Mouse (Mus musculus) CH12.LX (cell line): ENCODE measurements around the gene Tmbim4.

Experiments
- CTCF ChIP-seq, 2 experiments: IDR thresholded peaks in 1 of 2; conservative IDR thresholded peaks in 1 of 2; 2 replicates each; pipeline ENCODE4 v1.5.1; 2011 to 2012; ENCODE audit warnings: low read depth in 2 of 2, low read length in 2 of 2, improper control_type of control experiment in 1 of 2, inconsistent platforms in 1 of 2, mild to moderate bottlenecking in 1 of 2, moderate library complexity in 1 of 2
- ELF1 ChIP-seq: IDR thresholded peaks from 2 replicates; pipeline ENCODE4 v1.6.1; 2014; ENCODE audit warnings: low read depth, mild to moderate bottlenecking, inconsistent platforms, low read length, improper control_type of control experiment
- KAT2A ChIP-seq: IDR thresholded peaks from 2 replicates; pipeline ENCODE4 v1.6.1; 2012; ENCODE audit warnings: low read length, improper control_type of control experiment, inconsistent platforms; ENCODE audit not compliant: insufficient replicate concordance
- MAFK ChIP-seq: IDR thresholded peaks from 2 replicates; pipeline ENCODE4 v1.6.1; 2011; ENCODE audit warnings: low read length, improper control_type of control experiment; ENCODE audit not compliant: insufficient replicate concordance
- MYC ChIP-seq: IDR thresholded peaks from 2 replicates; pipeline ENCODE4 v1.6.1; 2011; ENCODE audit warnings: low read depth, mild to moderate bottlenecking, improper control_type of control experiment, low read length
- POLR2A ChIP-seq: IDR thresholded peaks from 2 replicates; pipeline ENCODE4 v1.6.1; 2011; ENCODE audit warnings: low read depth, mild to moderate bottlenecking, improper control_type of control experiment, low read length
- RAD21 ChIP-seq: IDR thresholded peaks from 2 replicates; pipeline ENCODE4 v1.6.1; 2011; ENCODE audit warnings: low read depth, mild to moderate bottlenecking, low read length, improper control_type of control experiment, moderate library complexity
- USF2 ChIP-seq: conservative IDR thresholded peaks from 2 replicates; pipeline ENCODE4 v1.6.1; 2011; ENCODE audit warnings: low read depth, low read length, improper control_type of control experiment
- ZNF384 ChIP-seq: IDR thresholded peaks from 2 replicates; pipeline ENCODE4 v1.6.1; 2012; ENCODE audit warnings: low read depth, low read length, improper control_type of control experiment, inconsistent platforms

GRCm38 (mm10) chr10:120271879-120272269 lies 70.5 kb downstream of the Tmbim4 start:
- TF ChIP-seq RAD21 (no peak), POLR2A (no peak), USF2 (no peak), CTCF (conservative IDR thresholded peaks at IDR 0.05 in 1 of 2, IDR thresholded peaks at IDR 0.05 in 1 of 2; ENCODE audit: low read depth in 2 of 2, low read length in 2 of 2) (no peak), KAT2A (no peak), MAFK (no peak), ZNF384 (no peak), ELF1 (no peak), MYC (no peak)
